In the genomic region with DNA sequence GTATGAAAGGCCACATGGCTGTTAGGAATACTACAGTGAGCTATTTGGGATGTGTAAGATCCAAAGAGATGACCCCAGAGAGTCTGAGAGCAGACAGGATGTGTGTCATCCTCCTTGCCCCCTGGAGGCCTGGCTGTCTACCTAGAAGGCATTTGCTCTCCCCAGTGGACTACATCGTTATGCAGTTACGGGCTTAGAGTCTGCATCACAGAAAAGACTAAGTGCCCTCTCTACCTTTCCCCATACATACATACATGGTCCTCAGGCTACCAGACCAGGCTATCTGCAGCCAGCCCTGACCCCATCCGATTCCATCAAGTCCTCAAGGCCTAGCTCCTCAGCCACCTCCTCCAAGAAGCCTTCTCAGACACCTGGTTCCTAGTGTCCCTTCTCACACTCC, we compare ENCODE assay signal across 24 mouse cellular contexts. TPM values are rescaled to one million over a fixed set of nuclear protein-coding genes. Genes with fewer than 3 reads are reported as not detected.
DNase-seq lines count a peak whose midpoint lies in the region; TF ChIP-seq lines count a peak whose summit lies in the region.
"Had no signal": no experiment of that assay in that cellular context is flagged by ENCODE, and none has a peak within 500 bp of the region (broad histone marks: within the 10 kb centered on the region; RNA-seq: fewer than 3 reads in every experiment).

No protein-coding gene starts in this region.

- no peaks in the 10 kb centered on the region for H3K79me2 ChIP-seq in CH12.LX (replicated peaks; ENCODE audit: control insufficient read depth, extremely low read depth, insufficient read depth, poor library complexity, severe bottlenecking)

- no peak for DNase-seq in gastrocnemius, adult 2 months
- no peak for DNase-seq in gastrocnemius, postnatal 25 days
- DNase-seq in layer of hippocampus, adult 2 months (ENCODE audit: low spot score in 2 of 2), result no peak
- DNase-seq in layer of hippocampus, adult 11-12 months (ENCODE audit: low spot score), result no peak
- DNase-seq in CH12.LX (ENCODE audit: extremely low read depth), result peak; percentile 8
- no peak for DNase-seq in limb, embryonic 10.5 days (ENCODE audit: low spot score)
- no peak for DNase-seq in thymus, postnatal 0 days (ENCODE audit: low spot score)
- no peak for DNase-seq in left cerebral cortex, adult 18-20 months (ENCODE audit: low spot score in 2 of 2)
- DNase-seq: adrenal gland, postnatal 14 days; cerebellum, adult 11-12 months; cerebellum, adult 9-11 months; heart, postnatal 36 days; kidney, adult 9 months; kidney, postnatal 14 days; lung, adult 18-20 months; lung, postnatal 4 days; right cerebral cortex, postnatal 4 days; thymus, adult 2 months had no signal

- in situ Hi-C loops in CH12.LX (cut with MboI; ENCODE audit: low pct_ligation_motif_present, low pct_unique_long_range_greater_than_20kb, low sequenced_read_pairs), result no loop called here

- intact Hi-C loops in gastrocnemius, adult 2 months (cut with DNase I), result no loop called here

- TF ChIP-seq POLR2A in CH12.LX (IDR thresholded peaks at IDR 0.05; ENCODE audit: low read depth, low read length), result no peak

- H3K4me1 ChIP-seq in CH12.LX (ENCODE audit: control insufficient read depth in 1 of 2, insufficient read depth in 2 of 2), result peaks cover 14 to 41% of the 10 kb centered on the region in 2 experiments
- H3K4me1 ChIP-seq in limb, embryonic 10.5 days, result peaks cover 14% of the 10 kb centered on the region
- H3K4me1 ChIP-seq: hindbrain, embryonic 13.5 days had no signal

- 82% methylated on average over 3 of the region's 3 CpGs for WGBS in limb, embryonic 10.5 days

- peak overlapping the region; percentile 28 for H3K27ac ChIP-seq in gastrocnemius, adult 2 months
- H3K27ac ChIP-seq in layer of hippocampus, adult 2 months, result peak overlapping the region; percentile 52
- H3K27ac ChIP-seq in CH12.LX (ENCODE audit: insufficient read depth, low read depth), result no peak overlapping the region
- H3K27ac ChIP-seq in limb, embryonic 10.5 days, result 0 out of 2 replicates have a peak overlapping the region, but pooled peaks have one; percentile 20
- H3K27ac ChIP-seq: embryonic facial prominence, embryonic 15.5 days; heart, embryonic 15.5 days; hindbrain, embryonic 13.5 days; midbrain, embryonic 15.5 days; stomach, postnatal 0 days had no signal

- no peak overlapping the region for H3K9ac ChIP-seq in CH12.LX (ENCODE audit: insufficient read depth, low read depth)
- H3K9ac ChIP-seq: embryonic facial prominence, embryonic 15.5 days; heart, embryonic 15.5 days; hindbrain, embryonic 13.5 days; midbrain, embryonic 15.5 days had no signal

- no peak overlapping the region for H3K4me3 ChIP-seq in gastrocnemius, adult 2 months
- no peak overlapping the region for H3K4me3 ChIP-seq in layer of hippocampus, adult 2 months
- no peak overlapping the region for H3K4me3 ChIP-seq in CH12.LX (replicated peaks in 1 of 3; ENCODE audit: low read depth in 2 of 3, low read length in 2 of 3, poor library complexity in 1 of 3)
- no peak overlapping the region for H3K4me3 ChIP-seq in limb, embryonic 10.5 days
- H3K4me3 ChIP-seq: embryonic facial prominence, embryonic 15.5 days; heart, embryonic 15.5 days; hindbrain, embryonic 13.5 days; midbrain, embryonic 15.5 days had no signal

- TF ChIP-seq CTCF in gastrocnemius, adult 2 months (IDR thresholded peaks at IDR 0.05), result no peak
- TF ChIP-seq CTCF in layer of hippocampus, adult 2 months (conservative IDR thresholded peaks at IDR 0.05), result no peak
- no peak for TF ChIP-seq CTCF in CH12.LX (conservative IDR thresholded peaks at IDR 0.05 in 1 of 2, IDR thresholded peaks at IDR 0.05 in 1 of 2; ENCODE audit: low read depth in 2 of 2, low read length in 2 of 2)

- dilution Hi-C loops in CH12.LX (cut with MboI; ENCODE audit: extremely low pct_ligation_motif_present, extremely low pct_unique_long_range_greater_than_20kb, low sequenced_read_pairs), result no loop called here

- no peak for TF ChIP-seq EP300 in CH12.LX (IDR thresholded peaks at IDR 0.05; ENCODE audit: low read length)

- no peak for TF ChIP-seq RAD21 in CH12.LX (IDR thresholded peaks at IDR 0.05; ENCODE audit: low read depth, low read length)

- no peaks in the 10 kb centered on the region for H3K9me3 ChIP-seq in CH12.LX (replicated peaks; ENCODE audit: low read length)
- no peaks in the 10 kb centered on the region for H3K9me3 ChIP-seq in limb, embryonic 10.5 days (replicated peaks)
- H3K9me3 ChIP-seq: embryonic facial prominence, embryonic 15.5 days; heart, embryonic 15.5 days; hindbrain, embryonic 13.5 days; midbrain, embryonic 15.5 days had no signal

- no peaks in the 10 kb centered on the region for H3K27me3 ChIP-seq in CH12.LX (replicated peaks)
- no peaks in the 10 kb centered on the region for H3K27me3 ChIP-seq in limb, embryonic 10.5 days (ENCODE audit: low read depth, poor library complexity, severe bottlenecking)
- H3K27me3 ChIP-seq: embryonic facial prominence, embryonic 15.5 days; heart, embryonic 15.5 days; hindbrain, embryonic 13.5 days; midbrain, embryonic 15.5 days had no signal

- no peak overlapping the region for H3K4me2 ChIP-seq in CH12.LX (ENCODE audit: insufficient read depth, low read depth, poor library complexity, severe bottlenecking)
- H3K4me2 ChIP-seq: embryonic facial prominence, embryonic 15.5 days; heart, embryonic 15.5 days; hindbrain, embryonic 13.5 days; liver, embryonic 11.5 days; midbrain, embryonic 15.5 days had no signal

- H3K36me3 ChIP-seq in CH12.LX (replicated peaks in 1 of 2; ENCODE audit: control insufficient read depth in 1 of 2, insufficient read depth in 1 of 2, low read length in 1 of 2), result no peaks in the 10 kb centered on the region
- no peaks in the 10 kb centered on the region for H3K36me3 ChIP-seq in limb, embryonic 10.5 days
- H3K36me3 ChIP-seq: embryonic facial prominence, embryonic 15.5 days; heart, embryonic 15.5 days; hindbrain, embryonic 13.5 days; midbrain, embryonic 15.5 days had no signal

TF ChIP-seq in CH12.LX, 34 proteins besides CTCF, POLR2A, EP300 and RAD21:
- TF ChIP-seq GABPA (IDR thresholded peaks at IDR 0.05; ENCODE audit: insufficient replicate concordance, low read depth, low read length) (no peak), MAZ (IDR thresholded peaks at IDR 0.05; ENCODE audit: low read depth, low read length) (no peak), CHD1 (IDR thresholded peaks at IDR 0.05; ENCODE audit: low read depth, low read length) (no peak), JUN (IDR thresholded peaks at IDR 0.05; ENCODE audit: insufficient read depth, low read depth, low read length) (no peak), SIN3A (IDR thresholded peaks at IDR 0.05; ENCODE audit: low read length) (no peak), ELF1 (IDR thresholded peaks at IDR 0.05; ENCODE audit: low read depth, low read length) (no peak), BHLHE40 (IDR thresholded peaks at IDR 0.05; ENCODE audit: low read depth, low read length) (no peak), UBTF (IDR thresholded peaks at IDR 0.05; ENCODE audit: low read depth, low read length) (no peak), ZC3H11A (IDR thresholded peaks at IDR 0.05; ENCODE audit: low read depth, low read length) (no peak), MXI1 (IDR thresholded peaks at IDR 0.05; ENCODE audit: low read depth, low read length) (no peak), RCOR1 (conservative IDR thresholded peaks at IDR 0.05; ENCODE audit: low read depth, low read length) (no peak), ZMIZ1 (IDR thresholded peaks at IDR 0.05; ENCODE audit: low read depth, low read length) (no peak), MAX (IDR thresholded peaks at IDR 0.05; ENCODE audit: low read length) (no peak), USF2 (conservative IDR thresholded peaks at IDR 0.05; ENCODE audit: low read depth, low read length) (no peak), PAX5 (IDR thresholded peaks at IDR 0.05; ENCODE audit: low read length) (no peak), ZNF384 (IDR thresholded peaks at IDR 0.05; ENCODE audit: low read depth, low read length) (no peak)

RNA-seq across cellular contexts. Expression of a gene that starts 59.9 kb away (rescaled TPM):
- 100 to 1,000 TPM in 1 of 2 experiments, 10 to 100 TPM in 1; 33.5 to 115 TPM for total RNA-seq in gastrocnemius, adult 2 months (2021)
- total RNA-seq in gastrocnemius, postnatal 25 days (2021), result 10 to 100 TPM; 42.1 to 43.0 TPM
- 100 to 1,000 TPM; 359 to 361 TPM for total RNA-seq in layer of hippocampus, adult 2 months (2021)
- total RNA-seq in CH12.LX (2012; rRNA removed), result 47.5 and 52.9 TPM in 2 replicates
- 41.8 and 42.1 TPM in 2 replicates for total RNA-seq in CH12.LX (2014; rRNA removed)
- 48.6 and 54.1 TPM in 2 replicates for polyA plus RNA-seq in CH12.LX (2012; ENCODE audit: insufficient read length, low read depth)
- 14.7 and 16.7 TPM in 2 replicates for polyA plus RNA-seq in limb, embryonic 10.5 days (2016; fragmentation: Nextera tagmentation; extraction: Ambion mirVana)
- polyA plus RNA-seq in thymus, postnatal 0 days (2015; fragmentation: Nextera tagmentation; extraction: Ambion mirVana), result 16.6 and 18.4 TPM in 2 replicates
- total RNA-seq in left cerebral cortex, adult 18-20 months (2021), result 100 to 1,000 TPM; 250 TPM
